Mouse (Mus musculus): ENCODE data around the gene U2af1. TPM values are rescaled to one million over a fixed set of nuclear protein-coding genes. Genes with fewer than 3 reads are reported as not detected.
"Not testable (repeated sequence)": the region's sequence is repeated elsewhere in the genome, so short reads cannot be mapped to it uniquely, and the experiment has no call there.

The U2af1 gene
- polyA plus RNA-seq (2011; ENCODE audit: insufficient read length, low read depth, missing spikeins), result 171 and 195 TPM in 2 replicates

- Histone ChIP-seq H3K4me1 (ENCODE audit: control insufficient read depth, insufficient read depth, low read length) (peaks cover 2% of the 10 kb centered on the region; the same call in 1 of the 2 replicates), H3K27ac (ENCODE audit: insufficient read depth, low read length) (peak within 1 kb of the TSS; percentile 42), H3K4me3 (ENCODE audit: insufficient read depth, low read length) (peak within 1 kb of the TSS; percentile 93)
- TF ChIP-seq CTCF (IDR thresholded peaks at IDR 0.05; ENCODE audit: borderline replicate concordance, insufficient read depth, low read length) (no peak), POLR2A (IDR thresholded peaks at IDR 0.05; ENCODE audit: low read depth, low read length) (peak; percentile 83)
Measured at GRCm38 (mm10) chr17:31658468-31659185, at the start of gene U2af1. Gene U2af1 (minus strand): TSS chr17:31658892.

- H3K4me1 ChIP-seq (ENCODE audit: control insufficient read depth, insufficient read depth, low read length), result no peaks in the 10 kb centered on the region
- no peak overlapping the region for H3K4me3 ChIP-seq (ENCODE audit: insufficient read depth, low read length)
- H3K27ac ChIP-seq (ENCODE audit: insufficient read depth, low read length), result no peak overlapping the region
- TF ChIP-seq POLR2A (IDR thresholded peaks at IDR 0.05; ENCODE audit: low read depth, low read length), result no peak
Measured at GRCm38 (mm10) chr17:31705271-31706020, 46.8 kb upstream of the U2af1 start.

GRCm38 (mm10) chr17:31703276-31703980 is 44.7 kb upstream of the U2af1 start:
- no peak for TF ChIP-seq POLR2A (IDR thresholded peaks at IDR 0.05; ENCODE audit: low read depth, low read length)
- H3K27ac ChIP-seq (ENCODE audit: insufficient read depth, low read length), result no peak overlapping the region
- no peaks in the 10 kb centered on the region for H3K4me1 ChIP-seq (ENCODE audit: control insufficient read depth, insufficient read depth, low read length)
- H3K4me3 ChIP-seq (ENCODE audit: insufficient read depth, low read length), result no peak overlapping the region

GRCm38 (mm10) chr17:31698347-31698746 is 39.7 kb upstream of the U2af1 start:
- Histone ChIP-seq H3K4me3 (ENCODE audit: insufficient read depth, low read length) (no peak overlapping the region), H3K4me1 (ENCODE audit: control insufficient read depth, insufficient read depth, low read length) (no peaks in the 10 kb centered on the region), H3K27ac (ENCODE audit: insufficient read depth, low read length) (no peak overlapping the region)
- TF ChIP-seq POLR2A (IDR thresholded peaks at IDR 0.05; ENCODE audit: low read depth, low read length), result no peak
- no peak for TF ChIP-seq CTCF (IDR thresholded peaks at IDR 0.05; ENCODE audit: borderline replicate concordance, insufficient read depth, low read length)

GRCm38 (mm10) chr17:31695356-31695755 is 36.7 kb upstream of the U2af1 start:
- not testable (repeated sequence) for H3K4me1 ChIP-seq (ENCODE audit: control insufficient read depth, insufficient read depth, low read length); H3K4me3 ChIP-seq (ENCODE audit: insufficient read depth, low read length); H3K27ac ChIP-seq (ENCODE audit: insufficient read depth, low read length)

GRCm38 (mm10) chr17:31694949-31695348 is 36.3 kb upstream of the U2af1 start:
- Histone ChIP-seq H3K4me1 (ENCODE audit: control insufficient read depth, insufficient read depth, low read length) (no peaks in the 10 kb centered on the region), H3K27ac (ENCODE audit: insufficient read depth, low read length) (no peak overlapping the region), H3K4me3 (ENCODE audit: insufficient read depth, low read length) (no peak overlapping the region)
- TF ChIP-seq CTCF (IDR thresholded peaks at IDR 0.05; ENCODE audit: borderline replicate concordance, insufficient read depth, low read length), result no peak
- no peak for TF ChIP-seq POLR2A (IDR thresholded peaks at IDR 0.05; ENCODE audit: low read depth, low read length)

GRCm38 (mm10) chr17:31694023-31694376 is 35.3 kb upstream of the U2af1 start:
- Histone ChIP-seq H3K27ac (ENCODE audit: insufficient read depth, low read length) (no peak overlapping the region), H3K4me1 (ENCODE audit: control insufficient read depth, insufficient read depth, low read length) (no peaks in the 10 kb centered on the region), H3K4me3 (ENCODE audit: insufficient read depth, low read length) (no peak overlapping the region)
- TF ChIP-seq POLR2A (IDR thresholded peaks at IDR 0.05; ENCODE audit: low read depth, low read length), result no peak
- no peak for TF ChIP-seq CTCF (IDR thresholded peaks at IDR 0.05; ENCODE audit: borderline replicate concordance, insufficient read depth, low read length)

- TF ChIP-seq CTCF (IDR thresholded peaks at IDR 0.05; ENCODE audit: borderline replicate concordance, insufficient read depth, low read length) (peak; percentile 53), POLR2A (IDR thresholded peaks at IDR 0.05; ENCODE audit: low read depth, low read length) (no peak)
- no peaks in the 10 kb centered on the region for H3K4me1 ChIP-seq (ENCODE audit: control insufficient read depth, insufficient read depth, low read length)
- no peak overlapping the region for H3K4me3 ChIP-seq (ENCODE audit: insufficient read depth, low read length)
- no peak overlapping the region for H3K27ac ChIP-seq (ENCODE audit: insufficient read depth, low read length)
Measured at GRCm38 (mm10) chr17:31693330-31694022, 34.8 kb upstream of the U2af1 start.

- TF ChIP-seq POLR2A (IDR thresholded peaks at IDR 0.05; ENCODE audit: low read depth, low read length), result no peak
- TF ChIP-seq CTCF (IDR thresholded peaks at IDR 0.05; ENCODE audit: borderline replicate concordance, insufficient read depth, low read length), result no peak
- H3K4me1 ChIP-seq (ENCODE audit: control insufficient read depth, insufficient read depth, low read length), result no peaks in the 10 kb centered on the region
- H3K4me3 ChIP-seq (ENCODE audit: insufficient read depth, low read length), result no peak overlapping the region
- no peak overlapping the region for H3K27ac ChIP-seq (ENCODE audit: insufficient read depth, low read length)
Measured at GRCm38 (mm10) chr17:31692918-31693317, 34.2 kb upstream of the U2af1 start.
